Mouse (Mus musculus): ENCODE measurements around the gene Pdgfra.

The Pdgfra gene

DNA sequence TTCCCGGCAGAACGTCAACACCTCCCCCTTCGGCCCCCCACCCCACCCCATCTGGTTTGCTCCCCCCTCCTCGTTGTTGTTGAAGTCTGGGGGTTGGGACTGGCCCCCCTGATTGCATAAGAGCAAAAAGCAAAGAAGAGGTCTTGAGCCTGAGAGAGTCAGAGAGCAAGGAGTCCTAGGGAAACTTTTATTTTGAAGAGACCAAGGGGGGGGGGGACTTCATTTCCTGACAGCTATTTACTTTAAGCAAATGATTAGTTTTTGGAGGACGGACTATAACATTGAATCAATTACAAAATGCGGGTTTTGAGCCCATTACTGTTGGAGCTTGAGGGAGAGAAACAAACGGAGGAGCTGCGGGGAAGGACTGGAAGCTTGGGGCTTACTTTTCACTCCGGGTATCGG lies at the start of gene Pdgfra:
Gene Pdgfra (plus strand): TSS at position 272 of the 405 bp plus-strand sequence.
- DNase-seq (ENCODE audit: extremely low spot score, low spot score): peak; percentile 63

DNA sequence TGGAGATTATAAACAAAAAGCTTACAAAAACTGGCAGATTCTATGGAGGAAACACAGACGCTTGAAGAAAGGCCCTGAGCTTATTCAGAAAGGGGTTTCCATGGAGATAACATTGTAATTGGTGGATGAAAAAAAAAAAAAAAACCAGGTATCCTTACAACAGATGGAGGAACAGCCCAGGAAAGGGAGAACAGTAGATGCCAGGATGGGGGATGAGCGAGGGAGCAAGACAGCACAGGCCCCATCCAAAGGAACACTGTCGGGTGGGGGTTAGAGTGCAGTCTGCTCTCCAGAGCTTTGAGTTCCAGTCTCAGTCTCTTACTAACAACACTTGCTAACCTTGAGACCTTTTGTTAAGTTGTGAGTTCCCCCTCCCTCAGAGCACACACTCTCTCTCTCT lies 45.6 kb upstream of the Pdgfra start:
- no peak for DNase-seq (ENCODE audit: extremely low spot score, low spot score)

DNA sequence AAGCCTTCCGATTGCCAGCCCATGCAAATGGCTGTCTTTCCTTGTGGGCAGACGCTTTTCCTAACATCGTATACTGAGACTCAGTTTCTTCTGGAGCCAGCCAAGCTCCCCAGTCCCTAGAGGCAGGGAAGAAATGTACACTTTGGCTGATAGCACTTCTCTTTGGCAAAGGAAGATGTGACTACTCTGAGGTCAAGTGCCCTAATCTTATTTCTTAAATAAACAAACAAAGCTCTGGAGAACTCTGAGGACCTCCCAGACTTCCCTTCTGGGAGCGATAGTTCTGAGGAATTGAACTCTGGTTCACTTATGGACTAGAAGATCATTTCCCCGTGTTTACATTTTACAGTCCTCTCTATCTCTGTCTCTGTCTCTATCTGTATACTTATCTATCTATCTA lies 42.7 kb upstream of the Pdgfra start:
- no peak for DNase-seq (ENCODE audit: extremely low spot score, low spot score)

DNA sequence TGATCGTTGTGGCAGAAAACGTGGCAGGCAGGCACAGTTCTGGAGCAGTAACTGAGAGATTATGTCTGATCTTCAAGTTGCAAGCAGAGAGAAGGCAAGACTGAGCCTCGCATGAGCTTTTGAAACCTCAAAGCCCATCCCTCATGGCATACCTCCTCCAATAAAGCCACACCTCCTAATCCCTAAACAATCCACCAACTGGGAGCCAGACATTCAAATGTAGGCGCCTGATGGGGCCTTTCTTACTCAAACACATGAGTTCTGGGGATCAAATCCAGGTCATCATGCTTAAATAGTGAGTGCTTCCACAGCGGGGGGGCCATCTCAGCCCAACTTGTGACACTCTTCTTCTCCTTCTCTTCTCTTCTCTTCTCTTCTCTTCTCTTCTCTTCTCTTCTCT lies 40.3 kb upstream of the Pdgfra start:
- DNase-seq (ENCODE audit: extremely low spot score, low spot score): no peak

DNA sequence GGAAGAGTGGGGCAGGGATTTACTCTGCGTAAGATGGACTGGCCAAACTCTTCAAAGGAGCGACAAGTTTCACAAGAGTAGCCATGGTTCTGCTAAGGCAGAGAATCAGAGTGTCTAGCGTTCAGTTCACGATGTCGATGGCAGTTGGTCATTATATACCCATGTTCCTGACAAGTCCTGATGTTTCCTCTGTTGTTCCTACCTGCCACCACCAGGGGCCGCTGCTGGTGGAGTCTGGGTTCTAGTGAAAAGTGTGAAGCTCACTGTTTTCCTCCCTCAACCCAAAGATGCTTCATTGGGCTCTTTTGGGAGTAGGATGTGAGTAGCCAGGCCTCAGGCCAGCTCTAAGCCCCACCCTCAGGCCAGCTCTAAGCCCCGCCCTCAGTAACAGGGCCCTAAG lies 33.3 kb upstream of the Pdgfra start:
- peak; percentile 27 for DNase-seq (ENCODE audit: extremely low spot score, low spot score)

DNA sequence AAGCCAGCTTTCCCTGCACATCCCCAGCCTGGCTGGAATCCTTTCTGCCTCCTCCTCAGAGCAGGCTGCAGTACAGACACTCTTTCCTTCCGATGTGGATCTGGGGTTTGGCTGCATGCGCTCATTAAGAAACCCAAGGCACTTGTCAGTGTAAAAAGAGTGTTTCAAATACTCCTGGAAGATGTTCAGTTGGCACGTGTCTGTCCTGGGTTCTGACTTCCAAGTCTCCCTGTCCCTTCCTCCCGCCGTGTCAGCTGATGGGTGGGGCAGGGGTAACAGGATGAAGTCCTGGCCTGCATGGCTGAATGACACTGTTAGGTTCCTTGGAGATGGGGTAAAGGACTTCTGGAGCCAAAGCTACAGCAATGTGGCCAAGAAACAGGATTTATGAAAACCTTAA lies 30.4 kb upstream of the Pdgfra start:
- DNase-seq (ENCODE audit: extremely low spot score, low spot score): no peak

DNA sequence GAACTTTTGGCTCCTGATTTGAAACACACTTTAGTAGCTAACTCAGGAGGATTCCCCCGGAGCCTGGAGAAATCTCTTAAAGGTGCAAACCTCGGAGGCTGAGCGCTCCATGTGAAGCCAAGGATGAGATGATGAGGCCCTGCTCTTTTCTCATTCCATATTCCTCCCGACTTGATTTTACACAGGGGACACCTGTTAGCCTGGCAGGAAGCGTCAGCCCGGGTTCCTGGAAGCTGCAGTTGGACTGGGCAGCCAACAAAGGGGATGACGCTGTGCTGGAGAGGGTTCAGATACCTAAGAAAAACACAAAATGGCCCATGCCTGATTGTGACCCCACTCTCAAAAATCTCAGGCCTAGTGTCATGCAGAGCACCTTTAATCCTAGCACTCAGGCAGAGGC lies 17.4 kb upstream of the Pdgfra start:
- DNase-seq (ENCODE audit: extremely low spot score, low spot score): no peak

DNA sequence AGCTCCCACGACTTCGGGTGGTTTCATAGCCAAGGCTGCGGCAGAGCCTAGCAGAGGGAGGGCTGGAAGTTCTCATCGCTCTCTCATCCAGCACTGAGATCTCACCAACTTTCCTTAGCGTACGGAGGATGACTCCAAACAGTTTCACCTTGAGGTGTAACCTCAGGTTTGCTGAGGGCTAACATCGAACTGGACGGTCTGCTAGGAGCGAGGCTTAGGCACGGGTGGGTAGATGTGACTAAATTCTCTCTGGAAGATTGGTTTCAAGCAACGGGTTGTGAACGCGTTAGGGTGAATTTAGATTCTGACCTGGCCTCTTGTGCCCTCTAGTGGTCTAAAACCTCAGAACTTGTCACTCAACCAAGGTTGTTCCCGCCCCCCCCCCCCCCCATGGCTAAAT lies 9.0 kb upstream of the Pdgfra start:
- peak; percentile 71 for DNase-seq (ENCODE audit: extremely low spot score, low spot score)

DNA sequence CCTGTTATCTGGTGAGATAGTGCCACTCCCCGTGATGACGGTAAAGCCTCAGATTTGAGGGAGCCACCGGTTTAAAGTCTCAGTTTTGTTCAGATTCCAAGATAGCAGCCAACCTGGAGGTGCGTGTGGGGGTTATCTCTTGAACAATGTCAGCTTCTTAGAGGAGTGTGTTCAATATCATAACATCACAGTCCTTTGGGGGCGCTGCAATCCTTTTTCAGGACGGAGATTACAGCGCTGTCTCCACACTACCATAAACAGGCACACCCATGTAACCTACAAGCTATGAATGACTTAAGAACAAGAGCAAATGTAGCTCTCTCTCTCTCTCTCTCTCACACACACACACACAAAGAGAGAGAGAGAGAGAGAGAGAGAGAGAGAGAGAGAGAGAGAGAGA lies 8.3 kb upstream of the Pdgfra start:
- peak; percentile 18 for DNase-seq (ENCODE audit: extremely low spot score, low spot score)

DNA sequence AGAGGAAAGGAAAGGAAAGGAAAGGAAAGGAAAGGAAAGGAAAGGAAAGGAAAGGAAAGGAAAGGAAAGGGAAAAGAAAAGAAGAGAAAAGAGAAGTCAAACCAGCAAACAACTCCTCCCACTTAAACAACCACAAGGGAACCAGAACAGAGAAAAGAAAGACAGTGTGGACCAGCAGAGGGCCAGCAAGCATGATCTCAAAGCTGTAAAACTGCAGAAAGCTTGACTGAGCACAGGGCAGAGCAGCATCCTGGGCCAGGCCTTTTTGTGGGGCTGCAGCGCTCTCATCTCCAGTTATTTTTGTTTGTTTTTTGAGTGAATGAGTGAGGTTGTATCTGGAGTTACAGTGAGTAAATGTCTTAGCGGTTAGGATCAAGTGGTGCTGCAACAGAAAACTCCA lies 6.8 kb upstream of the Pdgfra start:
- DNase-seq (ENCODE audit: extremely low spot score, low spot score): no peak

DNA sequence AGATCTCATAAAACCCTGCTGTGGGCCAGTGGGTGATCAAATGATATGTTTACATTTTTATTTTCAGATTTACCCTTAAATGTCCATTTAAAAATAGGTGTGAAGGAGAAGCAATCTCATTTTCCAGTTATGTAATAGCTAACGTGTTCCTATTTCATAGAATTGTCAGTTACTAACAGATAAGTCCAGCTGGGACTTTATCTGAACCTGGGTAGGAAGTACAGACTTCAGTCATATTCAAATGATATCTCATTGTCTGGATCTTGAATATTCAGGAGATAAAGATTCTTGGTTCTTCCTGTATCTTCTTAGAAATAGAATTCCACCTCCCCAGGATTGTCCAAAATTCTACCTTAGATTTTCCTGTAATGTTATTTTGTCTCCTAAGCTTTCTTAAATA lies 5.6 kb upstream of the Pdgfra start:
- no peak for DNase-seq (ENCODE audit: extremely low spot score, low spot score)

DNA sequence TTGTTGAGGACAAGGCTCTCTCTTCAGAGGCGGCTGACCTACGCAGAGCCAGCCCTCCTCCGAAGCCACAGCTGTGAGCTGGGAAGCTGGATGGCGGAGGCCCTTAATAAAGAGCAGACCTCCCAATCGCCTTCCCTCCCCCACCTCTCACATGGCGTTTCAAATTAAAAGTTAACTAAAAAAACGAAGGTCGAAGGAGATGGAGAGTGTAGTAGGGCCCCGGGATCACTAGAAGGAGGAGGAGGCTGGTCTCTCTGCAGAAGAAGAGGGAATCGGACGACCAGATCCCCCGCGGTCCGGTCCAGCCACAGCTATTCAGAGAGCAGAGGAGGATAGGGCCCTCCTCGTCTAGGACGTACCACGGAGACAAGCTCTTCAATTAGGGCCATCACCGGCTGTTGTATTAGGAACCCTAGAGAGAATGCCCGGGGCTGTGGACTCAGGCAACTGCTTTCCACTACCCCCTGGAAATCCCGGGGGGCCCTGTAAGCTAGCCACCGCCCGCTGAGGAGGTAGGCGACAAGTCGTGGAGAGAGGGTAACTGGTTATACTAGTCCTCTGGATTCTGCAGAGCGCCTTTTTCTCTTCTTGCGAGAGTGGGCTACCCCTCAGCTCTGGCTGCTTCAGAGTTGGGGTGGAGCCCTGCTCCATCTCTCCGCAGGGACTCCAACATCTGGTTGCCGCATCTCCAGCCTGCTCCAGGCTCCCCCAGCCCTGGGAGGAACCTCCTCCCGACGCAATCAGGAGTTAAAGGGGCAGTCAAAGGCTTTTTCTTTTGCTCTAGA lies 3.6 kb upstream of the Pdgfra start:
- DNase-seq (ENCODE audit: extremely low spot score, low spot score): peak; percentile 78

DNA sequence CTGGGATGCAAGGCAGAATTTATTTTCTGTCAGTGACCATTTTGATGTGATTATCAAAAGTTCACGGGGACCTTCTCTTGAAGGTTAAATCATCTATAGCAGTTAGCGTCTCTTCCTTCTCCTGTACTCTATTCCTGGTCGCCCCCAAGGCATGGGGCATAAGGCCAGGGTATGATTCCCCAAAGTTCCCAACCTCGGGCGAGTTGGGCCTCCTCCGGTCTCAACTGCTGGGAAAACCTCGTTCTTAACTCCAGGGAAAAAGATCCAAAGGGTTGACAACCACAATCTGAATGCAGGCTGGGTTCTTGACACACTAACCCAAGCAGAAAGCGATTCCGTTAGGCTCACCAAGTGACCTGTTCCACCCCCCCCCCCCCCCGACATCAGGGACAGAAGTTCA lies 2.7 kb upstream of the Pdgfra start:
- DNase-seq (ENCODE audit: extremely low spot score, low spot score): no peak

DNA sequence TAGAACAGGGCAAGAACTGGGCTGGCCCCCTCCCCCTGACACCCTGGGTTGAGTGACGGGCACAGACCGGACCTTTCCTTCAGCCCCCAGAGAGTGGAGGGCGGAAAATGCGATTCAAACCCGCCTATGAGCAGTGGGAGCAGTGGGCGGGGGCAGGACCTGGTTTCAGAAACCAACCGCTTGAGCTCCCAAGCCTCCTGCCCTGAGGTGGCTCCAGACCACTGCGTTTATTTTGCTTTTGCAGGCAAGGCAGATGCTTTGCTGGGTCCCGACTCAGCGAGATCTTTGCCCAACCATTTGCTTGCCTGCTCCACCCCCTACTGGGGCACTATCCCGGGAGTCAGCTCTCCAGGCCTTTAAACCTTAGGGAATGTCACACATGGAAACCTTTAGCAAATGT lies 2.2 kb upstream of the Pdgfra start:
- DNase-seq (ENCODE audit: extremely low spot score, low spot score): peak; percentile 76

DNA sequence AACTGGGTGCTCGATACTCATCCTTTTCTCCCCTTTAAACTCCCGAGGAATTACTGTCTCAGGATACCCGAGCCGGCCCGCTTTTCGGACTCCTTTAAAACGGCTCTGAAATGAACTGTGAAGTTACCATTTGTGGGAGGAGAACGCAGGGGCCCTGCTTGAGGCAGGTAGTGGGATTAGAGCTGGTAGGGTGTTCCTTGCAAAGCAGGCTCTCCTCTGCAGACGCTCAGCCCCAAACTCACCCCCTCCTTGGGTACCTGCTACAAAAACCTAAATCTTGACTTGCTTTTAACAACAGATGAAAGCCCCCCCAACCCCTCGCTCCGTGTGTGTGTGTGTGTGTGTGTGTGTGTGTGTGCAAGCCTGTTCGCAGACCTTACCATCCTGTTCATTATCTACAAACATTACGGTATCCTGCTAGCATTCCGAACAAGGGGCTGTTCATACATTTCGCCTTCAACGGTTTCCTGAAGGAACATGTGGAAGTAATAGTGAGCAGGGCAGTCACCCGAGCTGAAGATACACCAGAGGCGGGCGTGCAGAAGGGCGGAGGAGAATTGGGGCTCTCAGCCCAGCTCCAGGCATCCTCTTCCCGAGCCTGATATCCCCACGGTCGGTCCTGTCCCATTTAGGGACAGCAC lies 1.6 kb upstream of the Pdgfra start:
- DNase-seq (ENCODE audit: extremely low spot score, low spot score): peak; percentile 79

DNA sequence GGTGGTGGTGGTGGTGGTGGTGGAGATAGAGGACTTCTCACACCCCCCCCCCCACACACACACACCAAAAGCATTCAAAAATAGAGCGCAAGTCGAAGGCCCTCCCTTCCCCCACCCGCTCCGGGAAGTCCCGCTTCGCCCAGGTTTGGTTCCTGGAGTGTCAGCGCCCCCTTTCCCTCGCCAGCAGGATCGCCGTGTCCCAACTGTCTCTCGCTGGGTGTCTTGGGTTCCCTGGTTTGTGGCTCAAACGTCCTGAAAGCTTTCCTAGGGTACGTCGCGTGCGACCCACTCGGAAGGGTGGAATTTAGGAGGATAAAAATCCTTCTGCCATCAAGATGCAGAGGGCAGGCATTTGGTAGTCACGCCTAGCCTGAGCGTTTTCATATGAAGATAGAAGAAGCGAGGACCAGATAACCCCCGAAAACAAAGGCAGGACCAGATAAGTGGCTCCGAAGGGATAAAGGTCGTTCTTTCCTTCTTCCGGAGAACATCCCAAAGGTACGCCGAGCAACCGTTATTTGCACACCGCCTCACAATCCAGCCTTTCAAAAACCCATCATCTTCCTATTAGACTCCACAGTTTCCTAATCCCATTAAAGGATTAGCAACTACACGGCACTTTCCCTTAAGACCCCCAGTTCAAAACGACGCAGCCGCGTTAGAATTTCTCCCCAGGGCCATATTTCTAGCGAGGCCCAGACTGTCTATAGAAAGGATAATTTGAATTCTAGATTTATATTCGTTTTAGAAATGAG lies 769 bp upstream of the Pdgfra start:
- DNase-seq (ENCODE audit: extremely low spot score, low spot score): peak; percentile 81

DNA sequence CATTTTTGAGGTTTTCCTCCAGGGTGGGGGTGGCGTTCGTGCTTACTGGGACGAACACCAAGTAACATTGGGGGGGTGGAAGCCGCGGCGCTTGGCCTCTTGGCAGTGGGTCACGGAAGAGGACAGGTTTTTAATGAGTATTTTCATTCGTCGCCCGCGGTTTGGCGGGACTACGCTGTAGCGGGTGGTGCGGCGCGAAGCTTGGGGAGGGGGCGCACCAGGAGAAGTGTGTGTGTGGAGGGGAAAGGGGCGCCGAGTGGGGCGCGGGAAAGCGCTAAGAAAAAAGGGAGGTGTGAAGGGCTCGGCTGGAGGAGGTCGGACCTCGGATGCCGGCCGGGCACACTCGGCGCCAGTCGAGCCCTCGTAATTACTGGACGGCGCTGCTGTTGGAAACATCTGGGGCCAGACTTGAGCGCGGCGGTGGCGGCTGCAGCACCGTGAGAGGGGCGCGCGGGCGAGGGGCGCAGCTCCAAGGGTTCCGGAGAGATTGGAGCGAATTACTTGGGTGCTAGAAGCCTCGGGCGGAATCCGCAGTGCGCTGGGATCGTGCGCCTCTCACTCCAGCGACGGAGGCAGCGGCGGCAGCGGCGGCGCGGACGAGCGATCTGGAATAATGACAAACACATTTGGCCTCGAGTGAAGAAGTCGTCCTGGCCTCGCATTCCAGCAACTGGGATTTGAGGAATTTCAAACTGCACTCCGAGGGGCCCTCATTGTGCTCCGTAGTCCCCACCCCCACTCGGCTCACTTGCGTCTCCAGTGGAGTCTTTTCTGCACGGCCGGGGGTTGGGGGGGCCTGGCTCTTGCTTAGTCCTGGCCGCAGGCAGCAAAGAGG lies 916 bp downstream of the Pdgfra start:
- DNase-seq (ENCODE audit: extremely low spot score, low spot score): peak; percentile 77

DNA sequence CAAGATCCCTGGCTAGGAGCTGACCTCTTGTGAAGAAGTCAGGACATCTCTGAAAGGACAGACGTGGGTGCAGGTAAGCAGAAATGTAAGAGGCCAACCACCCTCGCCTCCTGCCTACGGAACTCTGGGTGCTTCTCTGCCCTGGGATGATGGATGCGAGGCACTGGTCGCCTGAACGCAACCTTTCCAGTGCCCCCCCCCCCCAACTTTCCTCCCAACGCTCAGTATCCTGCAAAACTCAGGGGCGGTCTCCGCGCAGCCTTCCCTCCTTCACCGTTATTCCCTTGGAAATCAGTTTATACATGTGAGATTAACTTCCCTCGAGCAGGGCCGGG lies 1.5 kb downstream of the Pdgfra start:
- no peak for DNase-seq (ENCODE audit: extremely low spot score, low spot score)

DNA sequence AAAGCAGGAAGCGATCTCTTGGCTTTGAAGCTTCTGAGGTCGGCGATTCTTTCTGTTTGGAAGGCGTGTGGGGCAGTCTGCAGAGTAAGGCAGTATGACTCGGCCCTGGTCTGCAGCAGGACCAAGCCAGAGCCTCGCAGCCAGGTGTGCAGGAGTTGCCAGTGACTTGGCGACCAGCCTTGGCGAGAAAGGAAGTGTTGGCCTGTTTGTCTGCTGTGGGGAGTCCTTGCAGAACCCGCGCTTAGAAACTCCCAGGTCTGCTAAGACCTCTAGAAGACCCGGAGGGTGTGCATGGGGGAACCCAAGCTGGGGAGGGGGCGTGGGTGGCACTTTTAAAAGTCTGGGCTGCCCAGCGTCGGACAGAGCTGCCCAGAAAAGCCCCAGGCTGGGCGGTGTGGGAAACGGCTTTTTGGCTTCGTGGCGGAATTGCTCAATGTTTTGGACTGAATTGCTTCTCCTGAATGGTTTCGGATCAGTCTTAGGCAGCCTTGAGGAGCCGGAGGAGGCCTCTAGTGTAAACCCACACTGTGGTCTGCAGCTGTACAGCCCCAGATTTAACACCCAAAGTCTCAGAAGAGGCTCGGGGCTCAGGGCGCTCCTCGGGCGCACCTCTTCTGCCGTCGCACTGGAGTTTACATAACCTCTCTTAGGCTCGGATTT lies 2.0 kb downstream of the Pdgfra start:
- DNase-seq (ENCODE audit: extremely low spot score, low spot score): peak; percentile 71

DNA sequence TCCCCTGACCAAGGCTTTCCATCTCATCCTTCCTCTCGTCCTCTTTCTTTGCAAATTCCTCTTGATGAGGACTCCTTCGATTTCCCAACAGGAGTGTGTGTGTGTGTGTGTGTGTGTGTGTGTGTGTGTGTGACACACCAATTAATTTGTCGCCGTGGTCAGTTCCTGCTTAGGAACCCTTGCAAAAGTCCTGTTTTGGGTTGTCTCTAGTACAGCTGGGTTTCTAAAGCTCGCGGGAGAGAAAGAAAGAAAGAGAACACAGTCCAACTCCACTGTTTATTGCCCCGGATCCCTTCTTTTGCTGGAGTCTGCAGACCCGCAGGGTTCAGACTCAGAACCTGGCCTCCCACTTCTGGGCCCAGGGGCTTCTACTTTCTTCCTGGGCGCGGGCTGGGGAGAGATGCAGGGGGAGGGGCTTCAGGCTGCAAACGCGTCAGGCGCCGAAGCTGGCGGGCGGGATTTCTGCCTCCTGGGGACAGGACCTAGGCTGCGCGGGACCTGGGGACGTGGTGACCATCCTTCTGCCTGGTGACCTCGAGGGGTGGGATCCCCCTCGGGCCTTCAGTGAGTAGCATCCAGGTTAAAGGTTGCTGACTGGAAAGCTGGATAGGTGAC lies 2.6 kb downstream of the Pdgfra start:
- DNase-seq (ENCODE audit: extremely low spot score, low spot score): peak; percentile 74

DNA sequence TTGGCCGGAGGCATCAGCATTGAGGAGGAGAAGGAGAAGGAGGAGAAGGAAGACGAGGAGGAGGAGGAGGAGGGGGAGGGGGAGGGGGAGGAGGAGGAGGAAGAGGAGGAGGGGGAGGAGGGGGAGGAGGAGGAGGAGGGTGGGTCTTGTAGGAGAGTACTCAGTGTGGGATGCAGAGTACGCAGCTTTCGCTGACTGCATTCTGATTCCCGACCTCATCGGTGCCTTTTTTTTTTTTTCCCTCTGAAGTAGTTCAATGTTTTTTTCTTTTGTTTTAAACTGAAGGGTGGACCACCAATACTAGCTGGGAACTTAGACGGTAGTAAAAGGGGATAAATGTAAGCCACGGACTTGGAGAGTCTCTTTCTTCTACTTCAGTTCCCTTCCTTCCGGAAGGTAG lies 3.2 kb downstream of the Pdgfra start:
- DNase-seq (ENCODE audit: extremely low spot score, low spot score): no peak
